Mouse (Mus musculus) embryo, embryonic 10.5 days (tissue): ENCODE measurements at regions not wholly inside any gene's neighbourhood (a gene's known extent, or its start where the extent isn't known, plus 50 kb on each side); places are given as distances from the start of the nearest gene placed in this dataset.

ENCODE experiments used
- DNase-seq: peaks from one replicate; pipeline ENCODE4 v3.0.0-alpha.2; 2015; ENCODE audit warnings: low spot score

DNA sequence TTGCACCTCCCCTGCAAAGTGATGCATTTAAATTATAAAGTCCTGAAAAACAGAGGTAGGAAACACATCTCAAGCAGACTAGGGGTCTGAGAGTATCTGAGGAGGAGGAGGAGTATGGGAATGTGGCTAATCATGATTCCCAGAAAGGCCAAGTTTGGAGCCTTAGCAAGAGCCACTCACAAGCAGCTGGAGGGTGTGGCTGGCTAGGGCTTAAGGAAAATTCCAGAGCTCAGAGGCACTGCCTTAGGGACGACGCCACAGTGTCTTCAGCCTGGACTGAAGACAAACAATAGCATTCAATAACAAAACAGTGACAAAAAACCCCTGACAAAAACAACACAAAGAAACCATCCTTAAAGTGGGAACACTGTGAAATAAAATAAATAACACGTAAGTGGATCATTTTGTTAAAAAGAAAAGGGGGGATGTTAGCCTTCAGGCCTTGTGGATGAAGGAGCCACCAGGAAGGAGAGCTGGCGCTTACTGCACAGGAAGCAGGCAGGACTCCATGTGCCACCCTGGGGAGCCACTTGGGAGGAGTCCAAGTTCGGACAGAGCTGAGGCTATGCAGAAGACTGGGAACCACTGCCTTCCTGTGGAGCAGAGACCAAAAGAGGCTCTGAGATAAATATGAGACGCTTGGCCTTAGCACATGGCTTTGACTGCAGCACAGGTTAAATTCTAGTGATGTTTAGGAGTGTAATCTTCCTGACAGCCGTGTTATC is 56.6 kb upstream of the Serpine2 start:
- no peak for DNase-seq
